Mouse (Mus musculus): ENCODE data around the gene Olfr785.
"Not testable (repeated sequence)": the region's sequence is repeated elsewhere in the genome, so short reads cannot be mapped to it uniquely, and the experiment has no call there.

Gene Olfr785

DNA sequence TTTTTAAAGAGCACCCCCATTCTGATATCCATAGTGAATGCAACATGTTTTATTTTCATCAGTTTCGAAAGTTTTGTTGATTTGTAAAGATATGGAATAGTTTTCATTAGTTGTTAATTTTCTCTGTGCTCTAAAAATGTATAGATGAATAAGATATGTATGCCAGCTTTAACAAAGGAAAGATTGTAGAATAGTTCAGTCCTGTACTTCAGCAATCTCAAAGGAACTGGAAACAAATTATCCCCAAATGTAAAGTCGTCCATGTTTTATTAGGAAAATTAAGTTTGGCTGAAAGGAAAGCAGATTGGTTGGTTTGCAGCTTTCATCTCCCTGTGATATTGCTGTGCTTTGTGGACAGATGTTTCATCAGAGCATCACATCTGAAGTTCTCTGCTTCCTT lies at the start of gene Olfr785:
Olfr785 (plus strand) TSS at position 301 of the 400 bp plus-strand sequence.
- DNase-seq (ENCODE audit: low read depth, low spot score), result no peak
- no peaks in the 10 kb centered on the region for H3K27me3 ChIP-seq (ENCODE audit: control insufficient read depth, insufficient read depth, low read length, poor library complexity, severe bottlenecking)
- H3K36me3 ChIP-seq (ENCODE audit: control insufficient read depth, insufficient read depth, low read length, poor library complexity, severe bottlenecking), result no peaks in the 10 kb centered on the region

DNA sequence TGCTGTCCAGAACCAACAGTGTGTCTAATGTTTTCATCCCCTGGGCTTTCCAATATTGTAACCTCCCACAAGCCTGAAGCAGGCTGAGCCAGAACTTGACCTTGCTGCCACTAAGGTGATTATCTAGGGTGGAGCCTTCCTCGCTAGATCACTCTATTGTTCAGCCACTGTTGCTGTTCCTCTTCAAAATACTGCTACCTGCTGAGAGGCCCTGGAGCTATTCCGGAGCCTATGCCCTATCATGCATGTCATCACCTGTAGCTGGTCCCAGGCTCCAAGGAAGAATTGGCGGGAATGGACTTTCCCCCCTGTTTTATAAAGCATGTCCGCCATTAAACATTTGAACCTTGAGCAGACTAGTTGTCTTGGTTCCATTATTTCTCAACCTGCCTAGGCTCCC lies 48.7 kb upstream of the Olfr785 start:
- not testable (repeated sequence) for H3K36me3 ChIP-seq (ENCODE audit: control insufficient read depth, insufficient read depth, low read length, poor library complexity, severe bottlenecking); DNase-seq (ENCODE audit: low read depth, low spot score); H3K27me3 ChIP-seq (ENCODE audit: control insufficient read depth, insufficient read depth, low read length, poor library complexity, severe bottlenecking)

DNA sequence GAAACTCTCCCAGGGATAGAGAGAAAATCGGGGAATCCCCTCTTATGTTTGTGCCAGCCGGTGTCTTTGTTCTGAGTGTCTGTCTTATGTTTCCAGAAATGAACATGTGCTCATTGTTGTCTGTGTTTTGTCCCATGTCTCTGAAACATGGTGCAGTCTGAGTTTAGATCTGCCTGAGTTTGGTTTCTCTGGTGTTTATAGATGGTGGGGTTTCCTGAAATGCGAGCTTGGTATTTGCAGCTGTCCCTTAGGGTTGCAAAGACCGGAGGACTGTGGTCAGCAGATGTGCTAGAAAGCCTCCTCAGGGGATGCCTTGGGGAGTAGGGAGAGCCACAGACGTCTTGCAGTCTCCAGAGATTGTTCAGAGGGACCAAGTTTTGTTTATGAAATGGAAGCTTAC lies 47.9 kb upstream of the Olfr785 start:
- no peak for DNase-seq (ENCODE audit: low read depth, low spot score)
- Histone ChIP-seq H3K36me3 (ENCODE audit: control insufficient read depth, insufficient read depth, low read length, poor library complexity, severe bottlenecking) (no peaks in the 10 kb centered on the region), H3K27me3 (ENCODE audit: control insufficient read depth, insufficient read depth, low read length, poor library complexity, severe bottlenecking) (no peaks in the 10 kb centered on the region)

DNA sequence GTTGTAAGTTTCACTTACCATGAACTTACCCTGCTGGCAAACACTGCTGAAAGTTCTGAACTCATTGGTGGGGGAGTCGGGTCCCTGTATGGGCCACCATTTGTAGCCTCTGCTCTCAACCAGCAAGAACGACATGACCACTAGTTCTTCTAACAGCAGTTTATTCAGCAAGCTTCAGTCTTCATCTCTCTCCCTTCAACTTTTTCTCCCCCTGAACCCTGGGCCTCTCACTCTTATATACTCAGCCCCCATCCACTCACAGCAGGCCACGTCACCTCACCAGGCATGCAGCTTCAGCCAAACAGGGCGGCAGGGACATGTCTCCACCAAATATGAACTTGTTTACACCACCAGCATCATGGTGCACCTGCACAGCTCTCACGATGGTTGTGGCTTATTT lies 31.2 kb upstream of the Olfr785 start:
- H3K27me3 ChIP-seq (ENCODE audit: control insufficient read depth, insufficient read depth, low read length, poor library complexity, severe bottlenecking); DNase-seq (ENCODE audit: low read depth, low spot score); H3K36me3 ChIP-seq (ENCODE audit: control insufficient read depth, insufficient read depth, low read length, poor library complexity, severe bottlenecking): not testable (repeated sequence)

DNA sequence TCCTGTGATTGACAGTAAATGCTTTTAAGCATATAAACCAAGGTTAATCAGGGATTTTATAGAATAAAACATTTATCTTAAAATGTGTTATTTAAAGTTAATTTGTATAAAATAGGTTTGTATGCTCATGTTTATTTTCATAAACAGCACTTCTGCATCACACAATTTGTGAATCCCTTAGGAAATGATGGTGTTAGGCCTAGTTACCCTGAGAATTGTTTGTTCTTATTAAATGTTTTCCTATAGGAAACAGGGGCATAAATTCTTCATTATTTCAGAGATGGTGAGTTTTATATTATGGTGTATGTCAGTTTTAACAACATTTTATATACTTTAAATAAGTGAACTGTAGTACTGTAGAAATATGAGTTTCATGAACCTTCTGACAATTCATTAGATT lies 21.4 kb upstream of the Olfr785 start, which contains the start of gene Olfr784:
Olfr784 (plus strand) TSS at position 301 of the 400 bp plus-strand sequence.
- DNase-seq (ENCODE audit: low read depth, low spot score), result no peak
- H3K36me3 ChIP-seq (ENCODE audit: control insufficient read depth, insufficient read depth, low read length, poor library complexity, severe bottlenecking), result no peaks in the 10 kb centered on the region
- no peaks in the 10 kb centered on the region; the same call in 1 of the 2 replicates for H3K27me3 ChIP-seq (ENCODE audit: control insufficient read depth, insufficient read depth, low read length, poor library complexity, severe bottlenecking)

DNA sequence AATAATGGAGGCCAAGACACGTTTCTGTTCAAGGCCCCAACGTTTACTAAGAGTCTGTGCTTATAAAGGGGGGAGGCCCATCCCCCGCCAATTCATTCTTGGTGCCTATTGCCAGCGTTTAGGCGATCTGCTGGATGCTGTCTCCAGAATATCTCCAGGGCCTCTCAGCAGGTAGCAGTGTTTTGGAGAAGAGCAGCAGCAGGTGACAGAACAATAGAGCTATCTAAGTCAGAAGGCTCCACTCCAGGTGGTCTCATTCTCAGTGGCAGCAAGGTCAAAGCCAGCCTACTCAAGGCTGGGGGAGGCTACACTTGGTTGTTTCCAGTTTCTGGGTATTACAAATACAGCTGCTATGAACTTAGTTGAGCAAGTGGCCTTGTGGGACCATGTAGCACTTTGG lies 4.3 kb upstream of the Olfr785 start:
- H3K27me3 ChIP-seq (ENCODE audit: control insufficient read depth, insufficient read depth, low read length, poor library complexity, severe bottlenecking), result no peaks in the 10 kb centered on the region
- DNase-seq (ENCODE audit: low read depth, low spot score), result no peak
- no peaks in the 10 kb centered on the region for H3K36me3 ChIP-seq (ENCODE audit: control insufficient read depth, insufficient read depth, low read length, poor library complexity, severe bottlenecking)

DNA sequence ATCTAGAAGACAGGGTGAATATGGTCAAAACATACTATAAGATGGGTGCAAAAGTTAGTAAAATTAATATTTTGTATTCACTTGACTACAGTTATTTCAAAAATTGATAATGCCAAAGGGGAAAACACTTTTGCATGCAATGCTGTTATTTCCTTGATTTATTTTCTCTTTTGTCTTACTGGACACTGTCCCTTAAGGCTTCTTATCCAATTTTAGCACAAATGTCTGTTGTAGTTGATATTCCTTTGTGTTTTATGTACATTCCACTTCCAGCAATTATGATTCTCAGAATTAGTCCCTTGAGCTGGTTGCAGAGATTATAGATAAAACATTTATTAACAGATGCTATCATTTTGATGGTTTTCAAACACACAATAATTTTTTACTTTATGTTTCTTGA lies 21.8 kb downstream of the Olfr785 start, which contains the start of gene Olfr786:
Olfr786 (plus strand) TSS at position 301 of the 400 bp plus-strand sequence.
- DNase-seq (ENCODE audit: low read depth, low spot score), result no peak
- Histone ChIP-seq H3K27me3 (ENCODE audit: control insufficient read depth, insufficient read depth, low read length, poor library complexity, severe bottlenecking) (no peaks in the 10 kb centered on the region), H3K36me3 (ENCODE audit: control insufficient read depth, insufficient read depth, low read length, poor library complexity, severe bottlenecking) (no peaks in the 10 kb centered on the region)

Data from splenic B cell, adult 2 months (primary cell).